Mouse (Mus musculus) midbrain, postnatal 0 days (tissue): Measurements from ENCODE around the gene Selenop. TPM values are rescaled to one million over a fixed set of nuclear protein-coding genes. Genes with fewer than 3 reads are reported as not detected.

ENCODE experiments used
- ATAC-seq: fragments of 200-750 bp; cut with Nextera tagmentation; 2 replicates; pipeline ENCODE4 v1.8.0; 2017; ENCODE audit warnings: moderate number of reproducible peaks, mild to moderate bottlenecking, moderate TSS enrichment, moderate library complexity; ENCODE audit not compliant: low FRiP score
- DNase-seq: peaks from one replicate; pipeline ENCODE4 v3.0.0-alpha.2; 2015; ENCODE audit warnings: low spot score
- H3K27ac ChIP-seq: fragments of 300-500 bp; sonication (generic); 2 replicates; pipeline ENCODE4 v1.5.1; 2014; ENCODE audit warnings: low read depth, mild to moderate bottlenecking, low read length, mixed read lengths
- H3K27me3 ChIP-seq: fragments of 300-500 bp; sonication (generic); 2 replicates; pipeline ENCODE4 v1.6.1; 2014; ENCODE audit warnings: low read length, control low read depth, mixed read lengths; ENCODE audit not compliant: insufficient read depth
- H3K36me3 ChIP-seq: fragments of 300-500 bp; sonication (generic); 2 replicates; pipeline ENCODE4 v1.6.1; 2014; ENCODE audit warnings: low read length, control low read depth, mixed read lengths; ENCODE audit not compliant: insufficient read depth
- H3K4me1 ChIP-seq: fragments of 300-500 bp; sonication (generic); 2 replicates; pipeline ENCODE4 v1.6.1; 2014; ENCODE audit warnings: mild to moderate bottlenecking, control low read depth, antibody characterized with exemption, low read length, mixed read lengths; ENCODE audit not compliant: insufficient read depth
- H3K4me2 ChIP-seq: fragments of 300-500 bp; sonication (generic); 2 replicates; pipeline ENCODE4 v1.6.1; 2014; ENCODE audit warnings: low read depth, mild to moderate bottlenecking, low read length, mixed read lengths; ENCODE audit not compliant: poor library complexity, severe bottlenecking
- H3K4me3 ChIP-seq: fragments of 300-500 bp; sonication (generic); 2 replicates; pipeline ENCODE4 v1.5.1; 2014; ENCODE audit warnings: low read depth, mild to moderate bottlenecking, low read length, moderate library complexity
- H3K9ac ChIP-seq: fragments of 300-500 bp; sonication (generic); replicated peaks from 2 replicates; pipeline ENCODE4 v1.6.1; 2014; ENCODE audit warnings: mild to moderate bottlenecking, low read length, moderate library complexity, mixed read lengths; ENCODE audit not compliant: poor library complexity, severe bottlenecking
- H3K9me3 ChIP-seq: fragments of 300-500 bp; sonication (generic); 2 replicates; pipeline ENCODE4 v1.6.1; 2016; ENCODE audit warnings: low read length, control low read depth
- CTCF ChIP-seq: IDR thresholded peaks from 2 replicates; pipeline ENCODE4 v1.5.1; 2016; ENCODE audit warnings: antibody characterized with exemption, mild to moderate bottlenecking
- WGBS: fragments of 180-500 bp; shearing (Covaris S2); extraction: QIAGEN DNeasy Blood & Tissue Kit; methylation state at CpG from one replicate; pipeline ENCODE4 v1.1.7; 2014; 5-methylcytosine and 5-hydroxymethylcytosine counted together
- polyA plus RNA-seq: library from polyadenylated mRNA; unstranded; fragments of >200 nt; fragmentation: Nextera tagmentation; extraction: Ambion mirVana; gene quantifications from 2 replicates; pipeline ENCODE4 v1.2.1, GENCODE M21; 2015
- total RNA-seq: library from RNA; depleted of rRNA; stranded (reverse); fragments of >200 nt; gene quantifications from 2 replicates; pipeline ENCODE4 v1.2.3, GENCODE M21; 2014

The Selenop gene
- total and polyA plus RNA-seq, 2 experiments from 2014 or later, result 201 to 322 TPM

GRCm38 (mm10) chr15:3264293-3264692 is 4.1 kb upstream of the Selenop start:
- WGBS, result 96% methylated on average over 4 of the region's 4 CpGs
- Histone ChIP-seq H3K9me3 (no peaks in the 10 kb centered on the region), H3K36me3 (no peaks in the 10 kb centered on the region), H3K27me3 (no peaks in the 10 kb centered on the region), H3K9ac (no peak overlapping the region), H3K4me2 (no peak overlapping the region), H3K4me1 (no peaks in the 10 kb centered on the region), H3K4me3 (no peak overlapping the region), H3K27ac (no peak overlapping the region)
- ATAC-seq (no peak), DNase-seq (no peak)
- no peak for TF ChIP-seq CTCF

GRCm38 (mm10) chr15:3264828-3265227 is 3.5 kb upstream of the Selenop start:
- no peaks in the 10 kb centered on the region for H3K9me3 ChIP-seq
- no peaks in the 10 kb centered on the region for H3K27me3 ChIP-seq
- H3K27ac ChIP-seq, result no peak overlapping the region
- no peak overlapping the region for H3K4me3 ChIP-seq
- no peak overlapping the region for H3K9ac ChIP-seq
- no peak for DNase-seq
- no peak overlapping the region for H3K4me2 ChIP-seq
- no peaks in the 10 kb centered on the region for H3K4me1 ChIP-seq
- H3K36me3 ChIP-seq, result no peaks in the 10 kb centered on the region
- WGBS, result 95% methylated on average over 1 of the region's 1 CpGs
- ATAC-seq, result no peak
- TF ChIP-seq CTCF, result no peak

- no peak for TF ChIP-seq CTCF
- no peak for DNase-seq
- H3K4me1 ChIP-seq, result 0 out of 2 replicates have a peak, but pooled peaks cover 3% of the 10 kb centered on the region
- H3K9me3 ChIP-seq, result no peaks in the 10 kb centered on the region
- H3K27me3 ChIP-seq, result no peaks in the 10 kb centered on the region
- WGBS, result 84% methylated on average over 4 of the region's 4 CpGs
- no peak overlapping the region for H3K4me3 ChIP-seq
- H3K36me3 ChIP-seq, result no peaks in the 10 kb centered on the region
- ATAC-seq, result no peak
- H3K27ac ChIP-seq, result no peak overlapping the region
- no peak overlapping the region for H3K9ac ChIP-seq
- no peak overlapping the region for H3K4me2 ChIP-seq
Measured at GRCm38 (mm10) chr15:3269496-3269895, 1.1 kb downstream of the Selenop start.

- peak; percentile 59 for DNase-seq
- H3K4me2 ChIP-seq, result peak overlapping the region; percentile 44
- no peak overlapping the region for H3K9ac ChIP-seq
- H3K27me3 ChIP-seq, result no peaks in the 10 kb centered on the region
- no peak for ATAC-seq
- WGBS, result 18% methylated on average over 6 of the region's 6 CpGs
- peak overlapping the region; percentile 32; the same call in 1 of the 2 replicates for H3K27ac ChIP-seq
- H3K9me3 ChIP-seq, result no peaks in the 10 kb centered on the region
- H3K4me3 ChIP-seq, result peak overlapping the region; percentile 29
- H3K4me1 ChIP-seq, result 0 out of 2 replicates have a peak, but pooled peaks cover 3% of the 10 kb centered on the region
- no peaks in the 10 kb centered on the region for H3K36me3 ChIP-seq
- no peak for TF ChIP-seq CTCF
Measured at GRCm38 (mm10) chr15:3269996-3270645, 1.8 kb downstream of the Selenop start.

- 5% methylated on average over 12 of the region's 12 CpGs for WGBS
- H3K4me1 ChIP-seq, result 0 out of 2 replicates have a peak, but pooled peaks cover 3% of the 10 kb centered on the region
- peak overlapping the region; percentile 32; the same call in 1 of the 2 replicates for H3K27ac ChIP-seq
- H3K36me3 ChIP-seq, result no peaks in the 10 kb centered on the region
- peak overlapping the region; percentile 29 for H3K4me3 ChIP-seq
- H3K4me2 ChIP-seq, result peak overlapping the region; percentile 44
- no peaks in the 10 kb centered on the region for H3K27me3 ChIP-seq
- ATAC-seq (no peak), DNase-seq (peak; percentile 48)
- no peaks in the 10 kb centered on the region for H3K9me3 ChIP-seq
- H3K9ac ChIP-seq, result 0 out of 2 replicates have a peak overlapping the region, but pooled peaks have one; percentile 20
- no peak for TF ChIP-seq CTCF
Measured at GRCm38 (mm10) chr15:3270646-3271077, 2.3 kb downstream of the Selenop start.

GRCm38 (mm10) chr15:3271216-3271615 is 2.9 kb downstream of the Selenop start:
- H3K27ac ChIP-seq, result no peak overlapping the region
- H3K9me3 ChIP-seq, result no peaks in the 10 kb centered on the region
- WGBS, result 52% methylated on average over 6 of the region's 6 CpGs
- H3K4me3 ChIP-seq, result peak overlapping the region; percentile 29
- no peak for TF ChIP-seq CTCF
- 0 out of 2 replicates have a peak, but pooled peaks cover 3% of the 10 kb centered on the region for H3K4me1 ChIP-seq
- no peak for ATAC-seq
- no peaks in the 10 kb centered on the region for H3K27me3 ChIP-seq
- DNase-seq, result no peak
- peak overlapping the region; percentile 32; the same call in 1 of the 2 replicates for H3K4me2 ChIP-seq
- H3K36me3 ChIP-seq, result no peaks in the 10 kb centered on the region
- no peak overlapping the region for H3K9ac ChIP-seq
